Mouse (Mus musculus): Measurements from ENCODE around the gene Gm17349. TPM values are rescaled to one million over a fixed set of nuclear protein-coding genes. Genes with fewer than 3 reads are reported as not detected.
"Not testable (repeated sequence)": the region's sequence is repeated elsewhere in the genome, so short reads cannot be mapped to it uniquely, and the experiment has no call there.

Gene Gm17349
- polyA plus RNA-seq, 1 experiment: not detected

DNA sequence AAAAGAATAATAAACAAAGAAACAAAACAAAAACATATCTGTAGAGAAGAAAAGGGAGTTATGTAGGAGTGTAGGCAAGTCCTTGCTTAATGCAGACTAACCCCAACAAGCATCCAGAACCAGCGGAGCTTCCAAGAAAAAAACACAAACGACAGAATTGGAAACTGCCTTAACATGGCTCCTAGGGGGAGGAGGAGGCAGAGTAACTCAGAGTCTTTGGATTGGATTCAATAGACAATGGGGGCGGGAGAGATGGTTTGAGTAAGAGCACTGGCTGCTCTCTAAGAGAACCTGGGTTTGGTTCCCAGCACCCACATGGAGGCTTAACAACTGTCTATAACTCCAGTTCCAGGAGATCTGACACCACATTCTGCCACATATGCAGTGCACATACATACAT is 26.4 kb upstream of the Gm17349 start:
- no peak overlapping the region for H3K27ac ChIP-seq (ENCODE audit: control insufficient read depth, insufficient read depth, low read length)
- 99% methylated on average over 3 of the region's 3 CpGs for WGBS
- peaks cover 31% of the 10 kb centered on the region for H3K36me3 ChIP-seq (ENCODE audit: control insufficient read depth, insufficient read depth, low read length)
- H3K4me1 ChIP-seq (replicated peaks; ENCODE audit: control insufficient read depth, insufficient read depth, low read length): no peaks in the 10 kb centered on the region
- TF ChIP-seq POLR2A (IDR thresholded peaks at IDR 0.05; ENCODE audit: control insufficient read depth, extremely low read depth, insufficient read depth, low read length, poor library complexity) (no peak), CTCF (IDR thresholded peaks at IDR 0.05; ENCODE audit: borderline replicate concordance, control insufficient read depth, extremely low read depth, insufficient read depth, low read length, poor library complexity) (no peak)
- H3K27me3 ChIP-seq (ENCODE audit: control insufficient read depth, insufficient read depth, low read length): no peaks in the 10 kb centered on the region
- no peak for DNase-seq
- no peak overlapping the region for H3K4me3 ChIP-seq (ENCODE audit: control insufficient read depth, insufficient read depth, low read length)

DNA sequence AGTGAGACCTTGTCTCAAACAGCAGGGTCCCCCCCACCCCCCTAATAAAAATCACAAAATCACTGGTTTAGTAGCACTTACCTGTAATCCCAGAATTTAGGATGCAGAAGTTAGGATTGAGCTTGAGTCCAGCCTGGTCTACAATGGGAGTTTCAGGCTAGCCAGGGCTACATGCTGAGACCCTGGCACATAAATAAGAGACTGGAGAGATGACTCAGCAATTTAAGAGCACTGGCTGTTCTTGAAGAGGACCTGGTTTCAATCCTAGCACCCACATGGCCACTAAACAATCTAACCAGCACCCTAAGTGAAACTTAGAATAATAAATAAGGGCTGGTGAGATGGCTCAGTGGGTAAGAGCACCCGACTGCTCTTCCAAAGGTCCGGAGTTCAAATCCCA is 25.9 kb upstream of the Gm17349 start:
- H3K27me3 ChIP-seq (ENCODE audit: control insufficient read depth, insufficient read depth, low read length): no peaks in the 10 kb centered on the region
- DNase-seq: no peak
- no peak overlapping the region for H3K4me3 ChIP-seq (ENCODE audit: control insufficient read depth, insufficient read depth, low read length)
- H3K27ac ChIP-seq (ENCODE audit: control insufficient read depth, insufficient read depth, low read length): no peak overlapping the region
- no peaks in the 10 kb centered on the region; the same call in 1 of the 2 replicates for H3K4me1 ChIP-seq (replicated peaks; ENCODE audit: control insufficient read depth, insufficient read depth, low read length)
- TF ChIP-seq POLR2A (IDR thresholded peaks at IDR 0.05; ENCODE audit: control insufficient read depth, extremely low read depth, insufficient read depth, low read length, poor library complexity) (no peak), CTCF (IDR thresholded peaks at IDR 0.05; ENCODE audit: borderline replicate concordance, control insufficient read depth, extremely low read depth, insufficient read depth, low read length, poor library complexity) (no peak)
- peaks cover 28% of the 10 kb centered on the region for H3K36me3 ChIP-seq (ENCODE audit: control insufficient read depth, insufficient read depth, low read length)
- WGBS: 96% methylated on average over 2 of the region's 2 CpGs

DNA sequence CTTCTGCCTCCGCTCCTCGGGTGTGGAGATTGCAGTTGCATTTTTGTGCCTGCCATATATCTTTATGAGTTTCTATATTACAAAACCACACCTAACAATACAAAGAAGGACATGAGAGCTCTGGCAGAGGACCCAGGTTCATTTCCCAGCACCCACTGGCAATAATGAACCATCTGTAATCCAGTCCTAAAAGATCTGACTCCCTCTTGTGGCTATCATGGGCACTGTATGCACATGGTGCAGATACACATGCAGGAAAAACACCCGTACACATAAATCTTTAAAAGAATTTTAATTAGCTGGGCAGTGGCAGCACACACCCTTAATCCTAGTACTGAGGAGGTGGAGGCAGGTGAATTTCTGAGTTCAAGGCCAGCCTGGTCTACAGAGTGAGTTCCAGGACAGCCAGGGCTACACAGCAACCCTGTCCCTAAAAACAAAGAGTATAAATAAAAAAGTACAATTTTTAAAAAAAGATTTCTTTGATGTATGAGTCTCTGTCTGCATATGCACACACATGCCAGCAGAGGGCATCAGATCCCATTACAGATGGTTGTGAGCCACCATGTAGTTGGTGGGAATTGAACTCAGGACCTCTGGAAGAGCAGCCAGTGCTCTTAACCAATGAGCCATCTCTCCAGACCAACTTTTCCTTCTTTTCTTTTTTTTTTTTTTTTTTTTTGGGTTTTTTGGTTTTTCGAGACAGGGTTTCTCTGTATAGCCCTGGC is 23.9 kb upstream of the Gm17349 start:
- TF ChIP-seq POLR2A (IDR thresholded peaks at IDR 0.05; ENCODE audit: control insufficient read depth, extremely low read depth, insufficient read depth, low read length, poor library complexity): no peak
- TF ChIP-seq CTCF (IDR thresholded peaks at IDR 0.05; ENCODE audit: borderline replicate concordance, control insufficient read depth, extremely low read depth, insufficient read depth, low read length, poor library complexity): no peak
- Histone ChIP-seq H3K36me3 (ENCODE audit: control insufficient read depth, insufficient read depth, low read length) (peaks cover 9% of the 10 kb centered on the region; the same call in 1 of the 2 replicates), H3K27ac (ENCODE audit: control insufficient read depth, insufficient read depth, low read length) (no peak overlapping the region), H3K27me3 (ENCODE audit: control insufficient read depth, insufficient read depth, low read length) (no peaks in the 10 kb centered on the region), H3K4me3 (ENCODE audit: control insufficient read depth, insufficient read depth, low read length) (no peak overlapping the region), H3K4me1 (replicated peaks; ENCODE audit: control insufficient read depth, insufficient read depth, low read length) (peaks cover 6% of the 10 kb centered on the region)
- 98% methylated on average over 4 of the region's 4 CpGs for WGBS
- peak; percentile 27 for DNase-seq

DNA sequence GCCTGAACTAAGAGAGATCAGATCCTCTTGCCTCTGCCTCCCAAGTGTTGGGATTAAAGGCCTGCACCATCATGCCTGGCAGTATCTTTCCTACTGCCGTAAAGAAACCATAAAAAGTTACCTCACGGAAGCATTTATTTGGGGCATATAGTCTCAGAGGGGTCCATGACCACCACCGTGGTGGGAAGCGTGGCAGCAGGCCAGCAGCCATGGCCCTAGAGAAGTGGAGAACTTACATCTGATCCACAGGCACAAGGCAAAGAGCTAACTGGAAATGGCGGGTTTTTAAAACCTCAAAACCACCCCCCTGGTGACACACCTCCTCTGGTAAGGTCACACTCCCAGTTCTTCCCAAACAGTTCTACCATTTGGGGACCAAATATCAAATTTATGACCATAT is 22.9 kb upstream of the Gm17349 start:
- TF ChIP-seq POLR2A (IDR thresholded peaks at IDR 0.05; ENCODE audit: control insufficient read depth, extremely low read depth, insufficient read depth, low read length, poor library complexity): no peak
- no peak for TF ChIP-seq CTCF (IDR thresholded peaks at IDR 0.05; ENCODE audit: borderline replicate concordance, control insufficient read depth, extremely low read depth, insufficient read depth, low read length, poor library complexity)
- Histone ChIP-seq H3K27ac (ENCODE audit: control insufficient read depth, insufficient read depth, low read length) (no peak overlapping the region), H3K36me3 (ENCODE audit: control insufficient read depth, insufficient read depth, low read length) (peaks cover 6% of the 10 kb centered on the region; the same call in 1 of the 2 replicates), H3K4me3 (ENCODE audit: control insufficient read depth, insufficient read depth, low read length) (no peak overlapping the region), H3K27me3 (ENCODE audit: control insufficient read depth, insufficient read depth, low read length) (no peaks in the 10 kb centered on the region), H3K4me1 (replicated peaks; ENCODE audit: control insufficient read depth, insufficient read depth, low read length) (peaks cover 10% of the 10 kb centered on the region)
- WGBS: 90% methylated on average over 5 of the region's 5 CpGs
- no peak for DNase-seq

DNA sequence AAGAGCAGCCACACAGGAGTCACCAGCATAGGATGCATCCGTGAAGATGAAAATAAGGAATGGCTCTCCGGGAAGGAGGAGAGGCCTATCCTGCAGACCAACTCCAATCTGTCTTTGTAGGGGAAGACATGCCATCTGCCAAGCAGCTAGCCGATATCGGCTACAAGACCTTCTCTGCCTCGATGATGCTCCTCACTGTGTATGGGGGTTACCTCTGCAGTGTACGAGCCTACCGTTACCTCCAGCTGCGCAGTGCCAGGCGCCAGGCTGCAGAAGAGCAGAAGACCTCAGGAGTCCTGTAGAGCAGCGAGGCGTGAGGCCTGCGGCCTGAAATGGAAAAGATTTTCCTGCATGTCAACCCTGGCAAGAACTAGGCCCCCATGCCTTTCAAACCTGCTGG is 22.2 kb upstream of the Gm17349 start:
- H3K4me1 ChIP-seq (replicated peaks; ENCODE audit: control insufficient read depth, insufficient read depth, low read length): peaks cover 10% of the 10 kb centered on the region
- no peak overlapping the region for H3K27ac ChIP-seq (ENCODE audit: control insufficient read depth, insufficient read depth, low read length)
- no peak overlapping the region for H3K4me3 ChIP-seq (ENCODE audit: control insufficient read depth, insufficient read depth, low read length)
- 97% methylated on average over 12 of the region's 12 CpGs for WGBS
- H3K27me3 ChIP-seq (ENCODE audit: control insufficient read depth, insufficient read depth, low read length): no peaks in the 10 kb centered on the region
- TF ChIP-seq POLR2A (IDR thresholded peaks at IDR 0.05; ENCODE audit: control insufficient read depth, extremely low read depth, insufficient read depth, low read length, poor library complexity) (no peak), CTCF (IDR thresholded peaks at IDR 0.05; ENCODE audit: borderline replicate concordance, control insufficient read depth, extremely low read depth, insufficient read depth, low read length, poor library complexity) (no peak)
- peaks cover 3% of the 10 kb centered on the region; the same call in 1 of the 2 replicates for H3K36me3 ChIP-seq (ENCODE audit: control insufficient read depth, insufficient read depth, low read length)
- no peak for DNase-seq

DNA sequence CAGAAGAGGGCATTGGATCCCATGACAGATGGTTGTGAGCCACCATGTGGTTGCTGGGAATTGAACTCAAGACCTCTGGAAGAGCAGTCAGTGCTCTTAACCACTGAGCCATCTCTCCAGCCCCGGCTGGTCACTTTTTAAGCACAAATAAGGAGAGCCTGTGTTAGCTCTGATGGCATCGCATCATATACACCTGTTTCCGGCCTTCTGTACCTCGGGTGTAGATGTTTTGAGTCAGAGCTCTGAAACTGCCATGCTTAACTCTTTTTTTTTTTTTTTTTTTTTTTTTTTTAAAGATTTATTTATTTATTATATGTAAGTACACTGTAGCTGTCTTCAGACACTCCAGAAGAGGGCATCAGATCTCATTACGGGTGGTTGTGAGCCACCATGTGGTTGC is 21.7 kb upstream of the Gm17349 start:
- H3K4me1 ChIP-seq (replicated peaks; ENCODE audit: control insufficient read depth, insufficient read depth, low read length): peaks cover 10% of the 10 kb centered on the region
- not testable (repeated sequence) for H3K27me3 ChIP-seq (ENCODE audit: control insufficient read depth, insufficient read depth, low read length); H3K36me3 ChIP-seq (ENCODE audit: control insufficient read depth, insufficient read depth, low read length); DNase-seq; H3K4me3 ChIP-seq (ENCODE audit: control insufficient read depth, insufficient read depth, low read length); H3K27ac ChIP-seq (ENCODE audit: control insufficient read depth, insufficient read depth, low read length)
- WGBS: 94% methylated on average over 5 of the region's 5 CpGs

DNA sequence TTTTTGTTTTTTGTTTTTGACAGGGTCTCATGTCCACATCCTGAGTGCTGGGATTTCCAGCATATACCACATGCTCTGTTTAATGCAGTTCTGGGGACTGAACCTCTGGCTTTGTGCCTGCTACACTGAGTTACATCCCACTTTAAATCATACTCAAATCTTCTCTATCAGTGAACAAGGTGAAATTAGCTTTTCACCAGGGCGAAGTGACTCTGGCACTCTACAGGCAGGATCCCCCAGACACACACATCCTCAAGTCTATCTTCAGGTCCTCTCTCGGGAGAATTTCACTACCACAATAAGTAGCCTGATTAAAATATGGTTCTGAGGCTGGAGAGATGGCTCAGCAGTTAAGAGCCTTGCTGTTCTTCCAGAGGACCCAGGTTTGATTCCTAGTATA is 21.3 kb upstream of the Gm17349 start:
- DNase-seq: no peak
- TF ChIP-seq CTCF (IDR thresholded peaks at IDR 0.05; ENCODE audit: borderline replicate concordance, control insufficient read depth, extremely low read depth, insufficient read depth, low read length, poor library complexity) (no peak), POLR2A (IDR thresholded peaks at IDR 0.05; ENCODE audit: control insufficient read depth, extremely low read depth, insufficient read depth, low read length, poor library complexity) (no peak)
- 77% methylated on average over 2 of the region's 2 CpGs for WGBS
- peaks cover 3% of the 10 kb centered on the region; the same call in 1 of the 2 replicates for H3K36me3 ChIP-seq (ENCODE audit: control insufficient read depth, insufficient read depth, low read length)
- H3K4me1 ChIP-seq (replicated peaks; ENCODE audit: control insufficient read depth, insufficient read depth, low read length): peaks cover 10% of the 10 kb centered on the region
- no peak overlapping the region for H3K27ac ChIP-seq (ENCODE audit: control insufficient read depth, insufficient read depth, low read length)
- H3K4me3 ChIP-seq (ENCODE audit: control insufficient read depth, insufficient read depth, low read length): no peak overlapping the region
- H3K27me3 ChIP-seq (ENCODE audit: control insufficient read depth, insufficient read depth, low read length): no peaks in the 10 kb centered on the region
